Mouse (Mus musculus): ENCODE results near the gene Cc2d2b. TPM values are rescaled to one million over a fixed set of nuclear protein-coding genes. Genes with fewer than 3 reads are reported as not detected.

Cc2d2b gene
- 1.1 TPM for polyA plus RNA-seq (2015; fragmentation: Illumina TruSeq; extraction: RNeasy Lipid Tissue Mini Kit (QIAGEN cat#74804); ENCODE audit: insufficient read depth, low replicate concordance)

DNA sequence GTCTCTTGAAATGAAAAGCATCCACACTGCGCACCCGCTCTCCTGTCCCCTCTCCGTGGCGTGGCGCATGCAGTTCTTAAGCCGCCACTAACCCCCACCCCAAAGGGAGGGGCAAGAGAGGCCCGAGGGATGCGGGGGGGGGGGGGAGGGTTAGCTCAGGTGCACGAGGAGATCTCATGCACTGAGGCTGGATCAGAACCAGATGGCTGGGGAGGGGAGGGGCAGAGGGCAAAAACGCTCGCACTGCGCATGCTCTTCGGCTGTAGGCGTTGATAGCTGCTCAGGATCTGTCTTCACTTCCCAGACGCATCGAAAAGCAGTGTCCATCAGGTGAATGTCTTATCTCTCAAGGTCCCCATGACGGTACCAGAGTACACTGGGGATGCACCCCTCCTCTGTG, at the start of gene Cc2d2b:
Cc2d2b (plus strand) TSS at position 195 of the 400 bp plus-strand sequence.

DNA sequence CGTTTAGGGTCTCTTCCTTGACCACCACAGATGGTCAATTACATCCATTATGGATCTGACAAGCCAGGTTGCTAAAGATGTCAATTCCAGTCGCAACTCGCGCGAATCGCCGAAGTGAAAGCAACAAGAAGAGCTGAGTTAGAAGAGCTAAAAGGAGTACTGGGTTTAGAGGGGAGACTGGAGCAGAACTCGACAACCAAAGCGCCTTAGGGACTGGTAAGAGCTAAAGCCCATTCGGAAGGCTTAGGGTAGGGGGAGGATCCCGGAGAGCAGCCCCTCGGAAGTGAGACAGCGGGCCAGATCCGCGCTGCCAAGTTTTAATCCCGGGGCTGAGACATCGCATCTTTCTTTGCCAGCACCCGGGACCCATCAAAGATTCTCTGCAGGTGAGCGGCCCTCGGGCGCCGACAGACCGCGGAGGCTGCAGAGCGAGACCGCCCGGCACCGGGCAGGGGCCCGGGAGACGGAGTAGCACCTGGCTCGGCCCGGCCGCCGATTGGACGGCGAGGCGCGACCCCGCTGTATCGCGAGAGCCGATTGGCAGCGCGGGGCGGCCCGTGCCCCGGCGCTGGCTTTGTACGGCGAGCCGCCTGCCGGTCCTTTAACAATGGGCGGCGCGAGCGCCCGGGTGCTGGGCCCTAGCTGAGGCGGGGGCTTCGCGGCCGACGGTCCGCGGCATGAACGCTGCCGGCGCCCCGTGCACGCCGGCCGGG, 82.3 kb downstream of the Cc2d2b start, which contains the start of gene Ccnj:
Ccnj (plus strand) TSS at position 577 of the 713 bp plus-strand sequence.

Other genes with a start within 250 kb of the Cc2d2b start
- gene Sorbs1, start 235.0 kb upstream of the Cc2d2b start, polyA plus RNA-seq (2015; fragmentation: Illumina TruSeq; extraction: RNeasy Lipid Tissue Mini Kit (QIAGEN cat#74804); ENCODE audit: insufficient read depth, low replicate concordance): 24.7 TPM
- 19.0 TPM for gene Aldh18a1, start 160.3 kb upstream of the Cc2d2b start, polyA plus RNA-seq (2015; fragmentation: Illumina TruSeq; extraction: RNeasy Lipid Tissue Mini Kit (QIAGEN cat#74804); ENCODE audit: insufficient read depth, low replicate concordance)
- gene Tctn3, start 136.5 kb upstream of the Cc2d2b start, polyA plus RNA-seq (2015; fragmentation: Illumina TruSeq; extraction: RNeasy Lipid Tissue Mini Kit (QIAGEN cat#74804); ENCODE audit: insufficient read depth, low replicate concordance): 9.1 TPM
- 47.3 TPM for gene Entpd1, start 136.4 kb upstream of the Cc2d2b start, polyA plus RNA-seq (2015; fragmentation: Illumina TruSeq; extraction: RNeasy Lipid Tissue Mini Kit (QIAGEN cat#74804); ENCODE audit: insufficient read depth, low replicate concordance)
- 15.0 TPM for gene Ccnj, start 82.5 kb downstream of the Cc2d2b start, polyA plus RNA-seq (2015; fragmentation: Illumina TruSeq; extraction: RNeasy Lipid Tissue Mini Kit (QIAGEN cat#74804); ENCODE audit: insufficient read depth, low replicate concordance)
- 28.8 TPM for gene Zfp518a, start 146.0 kb downstream of the Cc2d2b start, polyA plus RNA-seq (2015; fragmentation: Illumina TruSeq; extraction: RNeasy Lipid Tissue Mini Kit (QIAGEN cat#74804); ENCODE audit: insufficient read depth, low replicate concordance)
- gene Blnk, start 245.8 kb downstream of the Cc2d2b start, polyA plus RNA-seq (2015; fragmentation: Illumina TruSeq; extraction: RNeasy Lipid Tissue Mini Kit (QIAGEN cat#74804); ENCODE audit: insufficient read depth, low replicate concordance): 171 TPM

Measured in spleen, adult 10 weeks (tissue).